Mouse (Mus musculus) liver, embryonic 15.5 days (tissue): Measurements from ENCODE around the gene Chd9. TPM values are rescaled to one million over a fixed set of nuclear protein-coding genes. Genes with fewer than 3 reads are reported as not detected.
"Not testable (repeated sequence)": the region's sequence is repeated elsewhere in the genome, so short reads cannot be mapped to it uniquely, and the experiment has no call there.

Experiments used
- ATAC-seq: fragments of 200-750 bp; cut with Nextera tagmentation; 2 replicates; pipeline ENCODE4 v1.8.0; 2017; ENCODE audit warnings: moderate number of reproducible peaks, mild to moderate bottlenecking, moderate library complexity; ENCODE audit not compliant: insufficient read depth
- H3K27ac ChIP-seq: fragments of 300-500 bp; sonication (generic); replicated peaks from 2 replicates; pipeline ENCODE4 v1.5.1; 2015; ENCODE audit warnings: mild to moderate bottlenecking, inconsistent platforms
- H3K27me3 ChIP-seq: fragments of 300-500 bp; sonication (generic); 2 replicates; pipeline ENCODE4 v1.6.1; 2015; ENCODE audit warnings: mild to moderate bottlenecking, inconsistent platforms
- H3K36me3 ChIP-seq: fragments of 300-500 bp; sonication (generic); replicated peaks from 2 replicates; pipeline ENCODE4 v1.6.1; 2015; ENCODE audit warnings: moderate library complexity, mild to moderate bottlenecking, inconsistent platforms
- H3K4me1 ChIP-seq: fragments of 300-500 bp; sonication (generic); replicated peaks from 2 replicates; pipeline ENCODE4 v1.6.1; 2015; ENCODE audit warnings: inconsistent platforms
- H3K4me2 ChIP-seq: fragments of 300-500 bp; sonication (generic); 2 replicates; pipeline ENCODE4 v1.6.1; 2015; ENCODE audit warnings: moderate library complexity, mild to moderate bottlenecking, inconsistent platforms
- H3K4me3 ChIP-seq: fragments of 300-500 bp; sonication (generic); replicated peaks from 2 replicates; pipeline ENCODE4 v1.5.1; 2015; ENCODE audit warnings: mild to moderate bottlenecking, inconsistent platforms
- H3K9ac ChIP-seq: fragments of 300-500 bp; sonication (generic); 2 replicates; pipeline ENCODE4 v1.6.1; 2015; ENCODE audit warnings: moderate library complexity, mild to moderate bottlenecking, inconsistent platforms
- H3K9me3 ChIP-seq: fragments of 300-500 bp; sonication (generic); replicated peaks from 2 replicates; pipeline ENCODE4 v1.6.1; 2016; ENCODE audit warnings: inconsistent platforms
- WGBS: fragments of 180-500 bp; shearing (Covaris S2); methylation state at CpG from one replicate; pipeline ENCODE4 v1.1.7; 2015; ENCODE audit warnings: mixed read lengths; ENCODE audit not compliant: insufficient replicate concordance; 5-methylcytosine and 5-hydroxymethylcytosine counted together
- polyA plus RNA-seq: library from polyadenylated mRNA; unstranded; fragments of >200 nt; fragmentation: Nextera tagmentation; extraction: Ambion mirVana; gene quantifications from 2 replicates; pipeline ENCODE4 v1.2.1, GENCODE M21; 2015

Chd9 gene
- polyA plus RNA-seq, 1 experiment from 2014 or later: 13.2 TPM

GRCm38 (mm10) chr8:90928412-90928811 lies 100.3 kb downstream of the Chd9 start:
- Histone ChIP-seq H3K4me2 (no peak overlapping the region), H3K27ac (no peak overlapping the region), H3K4me3 (no peak overlapping the region), H3K4me1 (peaks cover 5% of the 10 kb centered on the region; the same call in 1 of the 2 replicates), H3K9ac (no peak overlapping the region), H3K9me3 (no peaks in the 10 kb centered on the region), H3K27me3 (no peaks in the 10 kb centered on the region), H3K36me3 (0 out of 2 replicates have a peak, but pooled peaks cover 4% of the 10 kb centered on the region)
- no peak for ATAC-seq
- 66% methylated on average over 1 of the region's 1 CpGs for WGBS

DNA sequence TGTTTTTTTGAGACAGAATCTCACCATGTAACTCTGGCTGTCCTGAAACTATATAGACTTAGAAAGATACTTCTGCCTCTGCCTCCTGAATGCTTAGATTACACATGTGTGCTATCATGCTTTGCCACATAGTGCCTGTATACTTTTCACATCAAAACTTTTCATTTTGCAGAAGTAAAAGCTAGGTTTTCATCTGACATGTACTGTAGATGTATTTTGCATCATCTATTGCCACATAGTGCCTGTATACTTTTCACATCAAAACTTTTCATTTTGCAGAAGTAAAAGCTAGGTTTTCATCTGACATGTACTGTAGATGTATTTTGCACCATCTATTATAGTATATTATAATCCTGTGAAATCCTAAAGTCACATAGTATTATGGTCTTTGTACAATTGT lies 102.0 kb downstream of the Chd9 start:
- H3K27me3 ChIP-seq, H3K27ac ChIP-seq, H3K9ac ChIP-seq, ATAC-seq, H3K36me3 ChIP-seq, H3K4me3 ChIP-seq, H3K4me2 ChIP-seq, H3K9me3 ChIP-seq: not testable (repeated sequence)
- peaks cover 11% of the 10 kb centered on the region for H3K4me1 ChIP-seq

DNA sequence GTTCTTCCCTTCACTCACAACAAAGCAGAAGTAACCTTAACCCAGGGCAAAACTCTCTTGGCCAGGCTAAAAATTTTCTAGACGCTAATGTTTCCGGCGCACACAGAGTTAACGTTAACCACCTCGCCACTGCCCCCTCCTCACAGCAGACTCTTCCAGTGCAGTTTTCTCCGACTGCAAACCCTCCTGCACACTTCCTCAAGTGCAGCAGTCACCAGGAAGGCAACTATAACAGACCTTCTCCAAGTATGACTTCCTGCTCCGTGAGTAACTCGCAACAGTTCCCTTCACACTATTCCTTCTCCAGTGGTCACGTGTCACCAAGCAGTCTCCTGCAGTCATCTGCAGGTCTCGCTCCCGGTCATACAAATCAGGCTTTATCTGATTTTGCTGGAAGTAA lies 104.8 kb downstream of the Chd9 start:
- ATAC-seq: 0 out of 2 replicates have a peak, but pooled peaks have one; percentile 12
- WGBS: 35% methylated on average over 11 of the region's 11 CpGs
- Histone ChIP-seq H3K27ac (no peak overlapping the region), H3K4me3 (no peak overlapping the region), H3K9me3 (no peaks in the 10 kb centered on the region), H3K4me1 (peaks cover 11% of the 10 kb centered on the region), H3K4me2 (0 out of 2 replicates have a peak overlapping the region, but pooled peaks have one; percentile 3), H3K27me3 (no peaks in the 10 kb centered on the region), H3K9ac (no peak overlapping the region), H3K36me3 (peaks cover 7% of the 10 kb centered on the region; the same call in 1 of the 2 replicates)

- no peak overlapping the region for H3K9ac ChIP-seq
- H3K4me3 ChIP-seq: no peak overlapping the region
- WGBS: 88% methylated on average over 1 of the region's 1 CpGs
- peaks cover 7% of the 10 kb centered on the region; the same call in 1 of the 2 replicates for H3K36me3 ChIP-seq
- H3K27ac ChIP-seq: no peak overlapping the region
- no peaks in the 10 kb centered on the region for H3K27me3 ChIP-seq
- no peaks in the 10 kb centered on the region for H3K9me3 ChIP-seq
- ATAC-seq: no peak
- H3K4me2 ChIP-seq: no peak overlapping the region
- peaks cover 18% of the 10 kb centered on the region for H3K4me1 ChIP-seq
Observed at GRCm38 (mm10) chr8:90934786-90935185, 106.6 kb downstream of the Chd9 start.

GRCm38 (mm10) chr8:90936840-90937239 lies 108.7 kb downstream of the Chd9 start:
- Histone ChIP-seq H3K4me3 (no peak overlapping the region), H3K27me3 (no peaks in the 10 kb centered on the region), H3K9me3 (no peaks in the 10 kb centered on the region), H3K36me3 (peaks cover 7% of the 10 kb centered on the region; the same call in 1 of the 2 replicates), H3K4me1 (peaks cover 25% of the 10 kb centered on the region), H3K4me2 (no peak overlapping the region), H3K9ac (no peak overlapping the region), H3K27ac (no peak overlapping the region)
- no peak for ATAC-seq
- 40% methylated on average over 1 of the region's 1 CpGs for WGBS

DNA sequence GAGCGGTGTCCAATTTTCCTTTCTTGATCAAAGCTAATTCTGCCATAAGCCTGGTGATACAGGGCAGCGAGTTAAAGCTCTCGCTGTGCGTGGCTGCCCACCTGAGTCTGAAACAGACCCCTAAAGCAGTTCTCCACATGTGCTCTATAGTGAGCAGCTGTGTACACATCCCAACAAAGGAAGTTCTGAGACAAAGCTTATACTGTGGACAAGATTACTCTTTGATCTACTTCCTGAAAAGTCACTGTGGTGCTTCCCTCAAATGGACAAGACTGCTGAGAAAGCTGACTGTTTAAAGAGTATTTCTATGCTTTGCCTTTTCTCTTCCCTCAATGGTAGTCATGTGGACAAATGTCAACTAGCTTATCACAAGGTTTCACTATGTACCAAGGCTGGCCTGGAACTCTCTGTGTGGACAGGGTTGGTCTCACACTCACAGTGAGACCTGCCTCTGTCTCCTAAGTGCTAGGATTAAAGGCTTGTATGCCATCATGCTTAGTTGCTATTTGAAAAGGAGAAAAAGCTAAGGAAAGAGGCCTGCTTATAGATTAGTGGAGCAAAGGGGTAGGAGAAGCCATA lies 110.3 kb downstream of the Chd9 start:
- ATAC-seq: no peak
- H3K4me3 ChIP-seq: no peak overlapping the region
- no peak overlapping the region for H3K9ac ChIP-seq
- no peaks in the 10 kb centered on the region for H3K27me3 ChIP-seq
- no peaks in the 10 kb centered on the region for H3K9me3 ChIP-seq
- peaks cover 19% of the 10 kb centered on the region for H3K4me1 ChIP-seq
- no peak overlapping the region for H3K27ac ChIP-seq
- peaks cover 3% of the 10 kb centered on the region; the same call in 1 of the 2 replicates for H3K36me3 ChIP-seq
- H3K4me2 ChIP-seq: no peak overlapping the region
- 58% methylated on average over 4 of the region's 4 CpGs for WGBS

DNA sequence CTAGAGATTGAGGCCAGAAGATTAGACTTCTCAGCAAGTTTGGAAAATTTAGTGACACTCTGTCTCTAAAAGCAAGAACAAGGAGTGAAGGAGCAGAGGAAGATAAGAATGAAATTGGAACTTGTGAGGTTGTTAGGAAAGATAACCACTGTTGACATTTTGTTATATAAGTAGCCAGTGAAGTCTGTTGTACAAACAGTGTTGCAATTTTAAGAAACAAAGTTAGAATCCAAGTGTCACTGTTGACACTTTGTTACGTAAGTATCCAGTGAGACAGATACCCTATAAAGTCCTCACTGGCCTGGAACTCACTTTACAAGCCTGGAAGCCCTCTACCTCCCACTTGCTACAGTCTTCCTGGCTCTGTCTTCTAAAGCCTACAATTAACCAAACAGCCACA lies 111.7 kb downstream of the Chd9 start:
- 69% methylated on average over 1 of the region's 1 CpGs for WGBS
- no peaks in the 10 kb centered on the region for H3K27me3 ChIP-seq
- H3K36me3 ChIP-seq: peaks cover 3% of the 10 kb centered on the region; the same call in 1 of the 2 replicates
- ATAC-seq: no peak
- H3K9ac ChIP-seq: no peak overlapping the region
- no peak overlapping the region for H3K4me2 ChIP-seq
- H3K9me3 ChIP-seq: no peaks in the 10 kb centered on the region
- no peak overlapping the region for H3K4me3 ChIP-seq
- no peak overlapping the region for H3K27ac ChIP-seq
- peaks cover 14% of the 10 kb centered on the region for H3K4me1 ChIP-seq

DNA sequence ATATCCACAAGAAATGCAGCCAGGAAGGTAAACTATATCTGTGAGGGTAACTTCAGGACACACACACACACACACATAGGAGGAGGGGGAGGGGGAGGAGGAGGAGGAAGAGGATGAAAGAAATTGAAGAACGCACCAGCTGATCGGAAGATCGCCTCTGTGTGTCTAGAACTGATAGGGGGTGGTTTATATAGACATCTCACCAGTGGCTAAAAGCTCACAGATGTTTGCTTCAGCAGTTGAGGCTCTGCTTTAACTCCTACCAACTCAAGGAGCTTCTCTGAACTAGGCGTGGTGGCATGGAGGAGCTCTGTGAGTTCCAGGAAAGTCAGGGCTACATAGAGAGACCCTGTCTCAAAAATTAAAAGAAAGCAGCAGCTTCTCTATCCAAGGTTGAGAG lies 115.6 kb downstream of the Chd9 start:
- Histone ChIP-seq H3K9ac (no peak overlapping the region), H3K27me3 (no peaks in the 10 kb centered on the region), H3K27ac (no peak overlapping the region), H3K36me3 (no peaks in the 10 kb centered on the region), H3K4me1 (peaks cover 11% of the 10 kb centered on the region), H3K4me2 (no peak overlapping the region), H3K9me3 (no peaks in the 10 kb centered on the region), H3K4me3 (no peak overlapping the region)
- ATAC-seq: no peak
- WGBS: 33% methylated on average over 4 of the region's 4 CpGs

GRCm38 (mm10) chr8:90954802-90955760 lies 126.9 kb downstream of the Chd9 start:
- Histone ChIP-seq H3K9me3 (no peaks in the 10 kb centered on the region), H3K4me3 (peak overlapping the region; percentile 57)

GRCm38 (mm10) chr8:90955761-90956136 lies 127.6 kb downstream of the Chd9 start:
- Histone ChIP-seq H3K36me3 (no peaks in the 10 kb centered on the region), H3K9me3 (no peaks in the 10 kb centered on the region), H3K4me3 (peak overlapping the region; percentile 57), H3K27ac (peak overlapping the region; percentile 90), H3K4me2 (peak overlapping the region; percentile 75), H3K27me3 (no peaks in the 10 kb centered on the region), H3K4me1 (peaks cover 22% of the 10 kb centered on the region), H3K9ac (peak overlapping the region; percentile 51; the same call in 1 of the 2 replicates)
- no peak for ATAC-seq

More at GRCm38 (mm10) chr8:90954802-90955760, 126.9 kb downstream of the Chd9 start:
- Histone ChIP-seq H3K4me2 (peak overlapping the region; percentile 75), H3K9ac (peak overlapping the region; percentile 51), H3K27me3 (no peaks in the 10 kb centered on the region), H3K4me1 (peaks cover 22% of the 10 kb centered on the region), H3K27ac (peak overlapping the region; percentile 90), H3K36me3 (no peaks in the 10 kb centered on the region)
- 3% methylated on average over 21 of the region's 21 CpGs for WGBS
- peak; percentile 85 for ATAC-seq

DNA sequence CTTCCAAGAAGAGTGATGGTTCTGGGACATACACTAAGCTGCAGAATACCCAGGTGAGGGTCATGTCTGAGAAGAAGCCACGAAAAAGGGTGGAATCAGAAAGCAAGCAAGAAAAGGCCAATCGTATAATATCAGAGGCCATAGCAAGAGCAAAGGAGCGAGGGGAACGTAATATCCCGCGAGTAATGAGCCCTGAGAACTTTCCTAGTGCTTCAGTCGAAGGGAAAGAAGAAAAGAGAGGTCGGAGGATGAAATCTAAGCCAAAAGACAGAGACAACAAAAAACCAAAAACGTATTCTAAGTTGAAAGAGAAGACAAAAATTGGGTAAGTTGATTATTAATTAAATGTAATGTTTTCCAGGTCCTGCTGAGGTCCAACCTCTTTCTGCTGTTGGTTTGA lies 128.2 kb downstream of the Chd9 start:
- Histone ChIP-seq H3K27me3 (no peaks in the 10 kb centered on the region), H3K4me2 (peak overlapping the region; percentile 45), H3K27ac (no peak overlapping the region), H3K9me3 (no peaks in the 10 kb centered on the region), H3K9ac (no peak overlapping the region), H3K4me3 (no peak overlapping the region), H3K36me3 (no peaks in the 10 kb centered on the region), H3K4me1 (peaks cover 22% of the 10 kb centered on the region)
- WGBS: 70% methylated on average over 9 of the region's 9 CpGs
- ATAC-seq: no peak
